Mouse (Mus musculus) ES-Bruce4 (cell line): Measurements from ENCODE around the gene Specc1. TPM values are rescaled to one million over a fixed set of nuclear protein-coding genes. Genes with fewer than 3 reads are reported as not detected.

Experiments
- H3K27ac ChIP-seq: 2 replicates; pipeline ENCODE4 v1.5.1; 2012; ENCODE audit warnings: low read length, inconsistent platforms; ENCODE audit not compliant: insufficient read depth
- H3K27me3 ChIP-seq: 2 replicates; pipeline ENCODE4 v1.6.1; 2012; ENCODE audit warnings: mild to moderate bottlenecking, low read length, inconsistent platforms; ENCODE audit not compliant: control insufficient read depth, poor library complexity, insufficient read depth, severe bottlenecking
- H3K36me3 ChIP-seq: 2 replicates; pipeline ENCODE4 v1.6.1; 2012; ENCODE audit warnings: inconsistent platforms, mild to moderate bottlenecking, low read length, moderate library complexity; ENCODE audit not compliant: control insufficient read depth, poor library complexity, insufficient read depth, severe bottlenecking
- H3K4me1 ChIP-seq: one replicate; pipeline ENCODE4 v1.8.1; 2011; ENCODE audit warnings: low read length; ENCODE audit not compliant: control insufficient read depth, insufficient read depth
- H3K4me3 ChIP-seq: 2 replicates; pipeline ENCODE4 v1.5.1; 2011; ENCODE audit warnings: low read depth, mild to moderate bottlenecking, low read length
- H3K9ac ChIP-seq: 2 replicates; pipeline ENCODE4 v1.6.1; 2012; ENCODE audit warnings: low read depth, mild to moderate bottlenecking, inconsistent platforms; ENCODE audit not compliant: poor library complexity, severe bottlenecking
- H3K9me3 ChIP-seq: replicated peaks from 2 replicates; pipeline ENCODE4 v1.6.1; 2012; ENCODE audit warnings: mild to moderate bottlenecking, low read length, inconsistent platforms; ENCODE audit not compliant: control insufficient read depth, poor library complexity, insufficient read depth, severe bottlenecking
- CTCF ChIP-seq: IDR thresholded peaks from one replicate; pipeline ENCODE4 v1.8.1; 2011; ENCODE audit warnings: low read depth, low read length
- EP300 ChIP-seq: IDR thresholded peaks from 2 replicates; pipeline ENCODE4 v1.6.1; 2011; ENCODE audit warnings: low read depth, low read length; ENCODE audit not compliant: insufficient read depth
- POLR2A ChIP-seq: IDR thresholded peaks from one replicate; pipeline ENCODE4 v1.8.1; 2011; ENCODE audit warnings: low read length; ENCODE audit not compliant: insufficient read depth
- polyA plus RNA-seq: library from polyadenylated mRNA; stranded (reverse); fragments of >200 nt; gene quantifications from 2 replicates; pipeline ENCODE4 v1.2.4, GENCODE M21; 2011; ENCODE audit warnings: low read depth; ENCODE audit not compliant: missing spikeins, insufficient read depth, insufficient read length

The Specc1 gene
- polyA plus RNA-seq, 1 experiment, result 32.1 TPM

GRCm38 (mm10) chr11:62177395-62178113, 221.0 kb downstream of the Specc1 start:
- H3K9me3 ChIP-seq, result no peaks in the 10 kb centered on the region
- peaks cover 2% of the 10 kb centered on the region for H3K4me1 ChIP-seq
- no peak overlapping the region for H3K9ac ChIP-seq
- no peaks in the 10 kb centered on the region for H3K36me3 ChIP-seq
- no peak overlapping the region for H3K27ac ChIP-seq
- no peak overlapping the region for H3K4me3 ChIP-seq
- TF ChIP-seq POLR2A (no peak), EP300 (no peak), CTCF (no peak)
- H3K27me3 ChIP-seq, result no peaks in the 10 kb centered on the region

GRCm38 (mm10) chr11:62180791-62181190, 224.2 kb downstream of the Specc1 start:
- TF ChIP-seq EP300 (no peak), CTCF (no peak), POLR2A (no peak)
- H3K36me3 ChIP-seq, result no peaks in the 10 kb centered on the region
- H3K9me3 ChIP-seq, result no peaks in the 10 kb centered on the region
- no peak overlapping the region for H3K27ac ChIP-seq
- no peaks in the 10 kb centered on the region for H3K27me3 ChIP-seq
- H3K4me1 ChIP-seq, result peaks cover 2% of the 10 kb centered on the region
- no peak overlapping the region for H3K4me3 ChIP-seq
- H3K9ac ChIP-seq, result no peak overlapping the region

GRCm38 (mm10) chr11:62184900-62185299, 228.3 kb downstream of the Specc1 start:
- no peak for TF ChIP-seq CTCF
- TF ChIP-seq EP300, result no peak
- no peak for TF ChIP-seq POLR2A
- Histone ChIP-seq H3K36me3 (no peaks in the 10 kb centered on the region), H3K9me3 (no peaks in the 10 kb centered on the region), H3K27ac (no peak overlapping the region), H3K27me3 (no peaks in the 10 kb centered on the region), H3K4me3 (no peak overlapping the region), H3K4me1 (no peaks in the 10 kb centered on the region), H3K9ac (no peak overlapping the region)

GRCm38 (mm10) chr11:62187074-62187473, 230.5 kb downstream of the Specc1 start:
- H3K9me3 ChIP-seq, result no peaks in the 10 kb centered on the region
- H3K9ac ChIP-seq, result no peak overlapping the region
- no peaks in the 10 kb centered on the region for H3K27me3 ChIP-seq
- no peaks in the 10 kb centered on the region for H3K36me3 ChIP-seq
- no peaks in the 10 kb centered on the region for H3K4me1 ChIP-seq
- TF ChIP-seq POLR2A, result no peak
- no peak for TF ChIP-seq EP300
- no peak for TF ChIP-seq CTCF
- no peak overlapping the region for H3K4me3 ChIP-seq
- no peak overlapping the region for H3K27ac ChIP-seq

- Histone ChIP-seq H3K4me1 (no peaks in the 10 kb centered on the region), H3K9me3 (no peaks in the 10 kb centered on the region), H3K36me3 (no peaks in the 10 kb centered on the region), H3K27me3 (no peaks in the 10 kb centered on the region), H3K4me3 (no peak overlapping the region), H3K9ac (no peak overlapping the region), H3K27ac (no peak overlapping the region)
- TF ChIP-seq CTCF (no peak), POLR2A (no peak), EP300 (no peak)
Observed at GRCm38 (mm10) chr11:62192050-62192449, 235.5 kb downstream of the Specc1 start.

- H3K27ac ChIP-seq, result no peak overlapping the region
- H3K36me3 ChIP-seq, result no peaks in the 10 kb centered on the region
- H3K9me3 ChIP-seq, result no peaks in the 10 kb centered on the region
- no peaks in the 10 kb centered on the region for H3K4me1 ChIP-seq
- H3K4me3 ChIP-seq, result no peak overlapping the region
- no peak for TF ChIP-seq EP300
- no peak for TF ChIP-seq POLR2A
- no peak for TF ChIP-seq CTCF
- H3K27me3 ChIP-seq, result no peaks in the 10 kb centered on the region
- no peak overlapping the region for H3K9ac ChIP-seq
Observed at GRCm38 (mm10) chr11:62193116-62193515, 236.6 kb downstream of the Specc1 start.
